Comparison of ENCODE assay signal across 8 mouse cellular contexts in the genomic region with DNA sequence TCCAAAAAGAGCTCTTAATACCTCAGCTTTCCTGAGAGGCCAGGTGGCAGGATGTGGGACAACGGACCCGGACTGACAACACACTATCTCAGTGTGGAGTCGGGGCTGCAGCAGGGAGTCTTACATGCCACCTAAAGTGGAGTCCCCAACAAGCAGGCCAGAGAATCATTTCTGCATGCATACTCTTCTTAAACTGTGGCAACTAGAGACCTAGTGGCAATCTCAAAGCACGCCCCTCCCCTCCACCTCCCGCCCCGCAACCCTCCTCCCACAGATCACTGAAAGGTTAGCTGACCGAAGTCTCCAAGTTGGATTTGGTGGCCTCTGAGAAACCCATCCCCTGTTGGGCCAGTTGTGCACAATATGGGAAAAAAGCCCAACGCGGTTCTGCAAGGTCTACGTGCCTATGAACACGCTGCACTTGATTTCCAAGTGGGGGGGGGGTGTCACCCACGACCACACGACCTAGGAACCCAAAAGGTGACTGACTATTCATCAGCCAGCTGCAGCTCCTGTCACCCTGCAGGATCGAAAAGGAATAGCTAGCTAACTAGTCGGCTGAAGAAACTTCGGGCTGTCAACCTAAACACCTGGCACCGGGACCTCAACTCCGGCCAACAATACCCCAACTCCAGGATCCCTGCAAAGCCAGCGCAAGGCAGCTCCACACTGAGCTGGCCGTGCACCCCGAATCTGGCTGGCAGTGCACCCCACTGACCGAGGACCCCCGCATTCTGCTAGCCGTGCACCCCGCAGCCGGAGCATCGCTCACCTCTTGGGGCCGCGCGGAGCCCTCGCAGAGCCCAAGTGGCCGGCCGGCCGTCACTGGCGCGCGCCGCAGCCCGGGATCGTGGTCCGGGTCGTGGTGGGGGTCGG. TPM values are rescaled to one million over a fixed set of nuclear protein-coding genes. Genes with fewer than 3 reads are reported as not detected.
DNase-seq lines count a peak whose midpoint lies in the region; ATAC-seq and TF ChIP-seq lines count a peak whose summit lies in the region.

No protein-coding gene starts in this region.

- no peaks in the 10 kb centered on the region for H3K9me3 ChIP-seq in G1E (replicated peaks)
- no peaks in the 10 kb centered on the region for H3K9me3 ChIP-seq in heart, embryonic 13.5 days
- no peaks in the 10 kb centered on the region for H3K9me3 ChIP-seq in midbrain, embryonic 14.5 days (ENCODE audit: control insufficient read depth, low read length)

- H3K36me3 ChIP-seq in kidney, adult 2 months (ENCODE audit: control insufficient read depth, insufficient read depth, low read length) = no peaks in the 10 kb centered on the region; the same call in 1 of the 2 replicates
- H3K36me3 ChIP-seq in G1E (replicated peaks) = peaks cover 27% of the 10 kb centered on the region
- H3K36me3 ChIP-seq in heart, embryonic 13.5 days = no peaks in the 10 kb centered on the region
- H3K36me3 ChIP-seq in midbrain, embryonic 14.5 days (ENCODE audit: control insufficient read depth, insufficient read depth, low read length) = no peaks in the 10 kb centered on the region

- TF ChIP-seq POLR2A in kidney, adult 2 months (IDR thresholded peaks at IDR 0.05; ENCODE audit: low read depth, low read length) = no peak

- H3K4me1 ChIP-seq in kidney, adult 2 months (ENCODE audit: control insufficient read depth, insufficient read depth, low read length) = peaks cover 3% of the 10 kb centered on the region; the same call in 1 of the 2 replicates
- H3K4me1 ChIP-seq in G1E (ENCODE audit: insufficient read depth, low read depth, low read length) = peaks cover 54% of the 10 kb centered on the region
- H3K4me1 ChIP-seq in heart, embryonic 13.5 days = peaks cover 26% of the 10 kb centered on the region
- 0 out of 2 replicates have a peak, but pooled peaks cover 3% of the 10 kb centered on the region for H3K4me1 ChIP-seq in midbrain, embryonic 14.5 days (ENCODE audit: control insufficient read depth, insufficient read depth, low read length)

- peak; percentile 28; the same call in 1 of the 2 replicates for TF ChIP-seq CTCF in kidney, adult 2 months (conservative IDR thresholded peaks at IDR 0.05; ENCODE audit: insufficient read depth, insufficient read length, low read depth, low read length)
- TF ChIP-seq CTCF in G1E (IDR thresholded peaks at IDR 0.05; ENCODE audit: low read depth, low read length) = peak; percentile 24; the same call in 1 of the 2 replicates

- 0 out of 2 replicates have a peak, but pooled peaks have one; percentile 12 for ATAC-seq in G1E (ENCODE audit: extremely low read depth, insufficient number of reproducible peaks, low FRiP score, poor library complexity, severe bottlenecking)
- ATAC-seq in heart, embryonic 13.5 days (ENCODE audit: extremely low read depth, insufficient number of reproducible peaks, low FRiP score, low TSS enrichment) = peak; percentile 45
- ATAC-seq in midbrain, embryonic 14.5 days (ENCODE audit: low FRiP score, low TSS enrichment) = no peak; the same call in 1 of the 2 replicates

- H3K27me3 ChIP-seq in kidney, adult 2 months (replicated peaks; ENCODE audit: control insufficient read depth, insufficient read depth, low read length) = no peaks in the 10 kb centered on the region
- no peaks in the 10 kb centered on the region for H3K27me3 ChIP-seq in G1E (ENCODE audit: insufficient read depth, low read length)
- no peaks in the 10 kb centered on the region for H3K27me3 ChIP-seq in heart, embryonic 13.5 days (replicated peaks)
- H3K27me3 ChIP-seq in midbrain, embryonic 14.5 days (ENCODE audit: control insufficient read depth, insufficient read depth, low read length) = no peaks in the 10 kb centered on the region

- H3K4me2 ChIP-seq in heart, embryonic 13.5 days = peak overlapping the region; percentile 78
- H3K4me2 ChIP-seq in midbrain, embryonic 14.5 days (ENCODE audit: low read length) = peak overlapping the region; percentile 94

- 2% methylated on average over 43 of the region's 43 CpGs for whole genome bisulfite sequencing in kidney, adult 2 months
- WGBS in heart, embryonic 13.5 days = 1% methylated on average over 43 of the region's 43 CpGs
- under 1% methylated on average over 43 of the region's 43 CpGs for WGBS in midbrain, embryonic 14.5 days

- peak overlapping the region; percentile 79 for H3K4me3 ChIP-seq in kidney, adult 2 months (ENCODE audit: insufficient read depth, low read depth, low read length)
- peak overlapping the region; percentile 98 for H3K4me3 ChIP-seq in G1E (ENCODE audit: low read depth, low read length)
- peak overlapping the region; percentile 91 for H3K4me3 ChIP-seq in heart, embryonic 13.5 days
- H3K4me3 ChIP-seq in midbrain, embryonic 14.5 days (replicated peaks; ENCODE audit: low read depth, low read length) = peak overlapping the region; percentile 86

- H3K9ac ChIP-seq in heart, embryonic 13.5 days = peak overlapping the region; percentile 93
- H3K9ac ChIP-seq in midbrain, embryonic 14.5 days (replicated peaks; ENCODE audit: low read length) = peak overlapping the region; percentile 74

- DNase-seq in kidney, adult 2 months = peak; percentile 43
- DNase-seq in kidney, adult 11 months = no peak
- DNase-seq in G1E (ENCODE audit: low spot score) = peak; percentile 40
- peak; percentile 57 for DNase-seq in embryo, embryonic 10.5 days (ENCODE audit: low spot score)
- DNase-seq in kidney, postnatal 36 days = peak; percentile 18 to 47
- DNase-seq in midbrain, embryonic 14.5 days = peak; percentile 64
- peak; percentile 78 for DNase-seq in thymus, postnatal 14 days

- H3K27ac ChIP-seq in kidney, adult 2 months (ENCODE audit: insufficient read depth, low read depth, low read length) = peak overlapping the region; percentile 26; the same call in 1 of the 2 replicates
- peak overlapping the region; percentile 86 for H3K27ac ChIP-seq in heart, embryonic 13.5 days (replicated peaks)
- H3K27ac ChIP-seq in midbrain, embryonic 14.5 days (replicated peaks; ENCODE audit: low read depth, low read length) = peak overlapping the region; percentile 70

RNA-seq across cellular contexts. Expression of gene Tnfaip3, which starts 0.8 kb away (rescaled TPM):
- 2.0 and 3.3 TPM in 2 replicates for polyA plus RNA-seq in kidney, adult 2 months (2012; rRNA removed)
- total RNA-seq in G1E (2014; fragmentation: Nextera tagmentation) = 16.2 and 23.9 TPM in 2 replicates
- 26.5 and 29.9 TPM in 2 replicates for total RNA-seq in G1E (2017)
- 1.7 and 1.9 TPM in 2 replicates for polyA plus RNA-seq in G1E (2012)
- polyA plus RNA-seq in heart, embryonic 13.5 days (2015; fragmentation: Nextera tagmentation; extraction: Ambion mirVana) = 2.5 and 2.9 TPM in 2 replicates
- polyA plus RNA-seq in midbrain, embryonic 14.5 days (2014; fragmentation: Nextera tagmentation; extraction: Ambion mirVana) = 1.8 and 3.1 TPM in 2 replicates

Comparison
In these comparisons a context has a peak if more than half of its experiments do, and no peak if none do; other contexts are left out.
1. H3K27ac ChIP-seq: peak in every context shown above with its lines; median percentile 86 in heart, embryonic 13.5 days; 70 in midbrain, embryonic 14.5 days; 26 in kidney, adult 2 months.